Mouse (Mus musculus): ENCODE measurements around the gene Pou2f2.

The Pou2f2 gene

DNA sequence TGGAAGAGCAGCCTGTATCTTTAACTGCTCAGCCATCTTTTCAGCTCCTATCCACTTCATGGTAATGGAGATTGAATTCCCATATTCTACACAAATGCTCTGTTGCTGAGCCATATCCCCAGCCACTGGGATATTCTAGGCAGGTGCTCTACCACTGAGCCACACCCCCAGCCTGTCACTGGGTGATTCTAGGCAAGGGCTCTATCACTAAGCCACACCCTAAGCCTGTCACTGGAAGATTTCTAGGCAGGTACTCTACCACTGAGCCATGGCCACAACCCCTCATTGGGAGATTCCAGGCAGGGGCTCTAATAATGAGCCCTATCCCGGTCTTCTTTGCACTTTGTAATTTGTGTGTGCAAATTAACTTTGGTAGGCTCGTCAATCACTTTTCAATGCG, 15.6 kb upstream of the Pou2f2 start:
- DNase-seq: no peak

DNA sequence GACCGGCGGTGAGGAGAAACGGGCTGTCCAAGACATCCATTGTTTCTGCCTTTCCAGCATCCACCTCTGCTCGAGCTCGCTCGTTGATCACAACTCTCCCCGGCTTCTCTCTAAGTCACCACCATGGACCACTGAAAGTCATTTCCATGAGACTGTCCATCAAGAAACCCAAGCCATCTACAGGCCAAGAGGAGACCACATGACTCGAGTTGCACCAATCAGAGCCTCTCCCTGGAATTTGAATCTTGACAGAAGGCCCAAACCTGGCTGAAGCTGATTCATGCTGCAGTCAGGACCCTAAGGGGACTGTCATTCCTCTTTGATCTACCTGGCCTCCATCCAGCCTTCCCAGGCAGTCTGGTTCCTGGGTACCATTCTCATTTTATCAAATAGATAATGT, 12.6 kb upstream of the Pou2f2 start:
- no peak for DNase-seq

DNA sequence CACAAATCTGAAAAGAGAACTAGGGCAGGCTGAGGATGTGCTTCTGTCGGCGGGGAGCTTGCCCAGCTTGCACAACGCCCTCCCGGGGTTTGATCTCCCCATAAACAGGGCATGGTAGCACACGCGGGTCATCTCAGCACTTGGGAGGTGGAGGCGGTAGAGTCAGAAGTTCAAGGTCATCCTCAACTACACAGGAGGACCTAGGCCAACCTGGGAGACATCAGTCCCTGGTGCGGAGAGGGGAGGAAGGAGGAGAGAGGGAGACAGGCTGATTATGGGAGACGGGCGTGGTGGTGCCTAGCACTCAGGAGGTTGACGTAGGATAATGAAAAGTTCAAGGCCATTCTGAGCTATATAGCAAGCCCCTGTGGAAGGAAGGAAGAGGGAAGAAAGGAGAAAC, 11.3 kb upstream of the Pou2f2 start:
- DNase-seq: no peak

DNA sequence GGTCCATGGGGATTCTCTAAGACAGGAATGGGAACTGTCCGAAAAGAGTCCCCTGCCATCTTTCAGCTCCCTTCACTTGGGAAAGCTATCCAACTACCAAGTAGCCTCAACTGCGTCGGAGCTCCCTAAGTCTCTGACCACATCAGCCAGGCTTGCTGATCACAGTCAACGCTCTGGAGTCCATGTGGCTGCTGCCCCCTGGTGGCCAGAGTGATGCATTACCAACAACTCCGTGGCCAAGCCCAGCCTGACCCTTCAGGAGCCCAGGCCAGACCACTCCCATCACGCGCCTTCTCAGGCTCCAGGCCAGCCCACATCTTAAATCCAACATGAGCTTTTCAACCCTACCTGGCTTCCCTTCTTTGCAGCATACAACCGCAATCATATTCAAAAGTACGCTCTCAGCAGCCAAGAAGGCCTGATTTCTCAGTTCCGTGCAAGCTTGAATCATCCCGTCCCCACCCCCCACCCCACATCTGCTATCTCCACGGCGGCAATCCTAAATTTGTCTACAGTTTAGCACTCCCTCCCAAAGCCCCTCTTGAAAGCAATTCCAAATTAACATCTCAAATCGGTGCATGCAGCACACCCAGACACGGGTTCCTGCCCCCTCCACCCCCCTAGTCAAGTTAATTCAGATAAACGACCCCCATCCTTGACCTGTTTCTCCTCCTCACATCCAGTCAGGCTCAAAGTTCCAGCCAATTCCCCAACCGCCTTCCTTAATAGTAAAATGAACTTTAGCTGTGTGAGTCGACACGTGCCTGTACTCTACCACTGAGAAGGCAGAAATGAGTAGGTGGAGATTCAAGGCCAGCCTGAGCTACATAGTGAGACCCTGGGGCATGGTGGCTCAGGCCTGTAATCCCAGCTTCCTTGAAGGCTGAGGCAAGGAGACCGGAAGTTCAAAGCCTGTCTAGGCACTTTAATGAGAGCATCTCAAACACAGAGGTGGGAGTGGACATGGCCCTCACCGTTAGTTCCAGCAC, 8.4 kb upstream of the Pou2f2 start:
- peak; percentile 92 for DNase-seq

DNA sequence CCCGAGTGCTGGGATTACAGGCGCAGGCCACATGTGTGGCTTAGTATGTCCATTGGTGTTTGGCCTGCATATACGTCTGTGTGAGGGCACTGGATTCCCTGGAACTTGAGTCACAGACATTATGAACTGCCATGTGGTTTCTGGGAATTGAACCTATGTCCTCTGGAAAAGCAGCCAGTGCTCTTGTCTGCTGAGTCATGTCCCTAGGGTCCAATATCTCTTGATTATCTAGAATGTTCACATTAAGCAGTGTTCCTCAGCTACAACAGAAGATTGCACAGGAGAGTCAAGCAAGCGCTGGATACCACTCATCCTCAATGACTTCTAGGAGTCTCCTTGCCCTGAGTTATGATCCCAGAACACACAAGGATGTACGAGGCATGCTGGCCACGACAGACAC, 4.6 kb upstream of the Pou2f2 start:
- no peak for DNase-seq

DNA sequence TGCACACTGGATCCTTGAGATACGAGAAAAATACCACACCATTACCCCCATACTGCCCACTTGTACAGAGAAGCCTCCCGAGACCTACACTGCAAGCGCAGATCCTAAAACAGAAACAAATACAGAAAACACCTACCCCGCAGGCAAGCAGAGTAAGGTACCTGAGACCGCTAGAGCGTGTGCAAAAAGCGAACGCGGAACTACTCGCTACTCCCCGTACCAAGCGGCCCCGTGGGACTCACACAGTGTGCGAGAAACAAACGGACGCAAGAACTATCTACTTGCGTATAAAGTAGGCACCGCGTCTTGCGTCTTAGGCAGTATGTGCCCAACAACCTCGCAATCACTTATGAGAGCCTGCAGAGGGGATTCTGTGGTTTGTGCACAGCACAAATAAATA, 2.3 kb upstream of the Pou2f2 start:
- peak; percentile 44 for DNase-seq

DNA sequence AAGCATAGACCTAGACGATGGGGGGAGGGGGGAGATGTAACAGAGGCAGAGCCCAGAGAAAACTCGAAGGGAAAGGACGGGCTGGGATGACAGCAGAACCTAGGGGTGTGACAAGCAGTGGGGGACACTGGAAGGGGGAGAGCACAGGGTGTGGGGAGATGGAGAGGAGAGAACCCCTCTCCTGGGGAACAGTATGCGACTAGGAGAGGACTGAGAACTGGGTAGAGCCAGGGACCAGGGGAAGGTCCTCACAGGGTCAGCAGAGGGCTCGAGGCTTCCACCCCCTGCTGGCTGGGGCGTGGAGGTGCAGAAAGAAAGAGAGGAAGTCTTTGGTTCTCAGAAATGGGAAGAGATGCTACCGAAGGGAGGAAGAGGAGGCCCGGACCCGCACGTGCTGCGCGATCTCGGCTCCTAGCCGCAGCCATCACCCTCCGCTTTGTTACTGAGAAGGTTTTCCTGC, 1.8 kb upstream of the Pou2f2 start:
- DNase-seq: peak; percentile 75

DNA sequence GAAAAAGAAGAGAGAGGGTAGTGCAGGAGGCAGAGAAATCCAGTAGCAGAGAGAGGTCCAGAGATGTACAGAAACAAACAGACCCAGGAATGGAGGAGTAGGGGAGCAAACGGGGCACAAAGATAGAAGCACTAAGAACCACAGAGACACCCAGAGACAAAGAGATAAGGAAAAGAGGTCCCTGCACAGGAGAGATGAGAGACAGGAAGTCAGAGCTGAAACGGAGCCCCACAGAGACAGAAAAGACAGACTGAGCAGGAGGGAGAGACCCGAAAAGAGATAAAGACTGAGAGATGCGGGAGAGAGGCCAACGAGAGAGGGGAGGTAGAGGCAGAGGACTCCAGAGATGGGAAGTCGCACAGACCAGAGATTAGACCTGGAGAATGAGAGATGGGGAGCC, 986 bp upstream of the Pou2f2 start:
- no peak for DNase-seq

DNA sequence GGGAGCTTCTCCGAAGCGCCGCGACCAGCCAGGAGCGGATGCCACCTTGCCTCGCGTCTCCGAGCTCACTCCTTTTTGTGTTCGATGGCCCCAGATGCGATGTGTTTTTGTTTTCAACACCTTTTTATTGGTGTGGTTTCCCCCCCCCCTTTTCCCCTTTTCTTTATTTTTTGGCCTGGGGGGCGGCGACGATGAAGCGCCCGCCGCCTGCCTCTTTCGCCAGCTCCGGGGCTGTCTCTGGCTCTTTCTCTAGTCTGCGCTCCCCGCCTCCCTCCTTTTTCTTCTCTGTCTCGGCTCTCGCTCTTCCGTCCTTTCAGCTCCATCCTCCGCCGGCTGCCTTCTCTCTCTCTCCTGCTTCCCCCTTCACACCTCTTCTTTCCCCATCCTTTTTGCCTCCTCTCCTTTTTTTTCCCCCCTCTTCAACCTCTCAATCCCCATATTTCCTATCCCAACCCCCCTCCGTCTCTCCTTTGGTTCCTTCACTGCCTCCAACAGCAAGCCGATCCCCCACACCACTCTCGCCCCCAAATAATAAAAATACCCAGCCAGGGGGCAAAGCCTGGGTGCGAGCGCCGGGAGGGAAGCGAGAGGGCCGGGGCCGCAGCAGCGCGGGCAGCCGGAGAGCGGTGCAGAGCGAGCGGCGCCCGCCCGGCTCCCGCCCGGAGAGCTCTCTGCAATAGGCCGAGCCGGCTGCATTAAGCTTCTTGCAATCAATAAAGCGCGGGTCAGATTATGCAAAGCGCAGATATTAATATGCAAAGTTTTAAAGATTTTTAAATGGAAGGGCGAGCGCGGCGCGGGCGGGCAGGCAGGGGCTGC, 530 bp downstream of the Pou2f2 start:
- peak; percentile 54 for DNase-seq

DNA sequence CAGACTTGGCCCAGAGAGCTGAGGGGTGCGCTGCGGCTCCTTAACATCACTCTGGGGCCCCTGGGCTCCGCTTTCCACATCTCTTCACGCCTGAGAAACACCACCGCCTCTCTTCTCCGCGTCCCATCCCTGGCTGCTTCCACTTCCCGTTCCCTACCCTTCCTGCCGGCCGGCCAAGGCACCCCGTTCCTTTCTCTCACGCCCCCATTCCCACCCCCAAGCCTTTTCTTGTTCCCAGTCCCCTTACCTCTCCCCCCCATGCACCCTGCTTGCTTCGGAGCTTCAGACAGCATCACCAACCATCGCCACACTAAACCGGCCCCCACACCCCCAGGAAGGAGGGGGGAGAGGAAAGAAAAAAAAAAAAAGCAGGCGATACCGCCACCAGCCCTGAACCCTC, 1.2 kb downstream of the Pou2f2 start:
- DNase-seq: no peak

DNA sequence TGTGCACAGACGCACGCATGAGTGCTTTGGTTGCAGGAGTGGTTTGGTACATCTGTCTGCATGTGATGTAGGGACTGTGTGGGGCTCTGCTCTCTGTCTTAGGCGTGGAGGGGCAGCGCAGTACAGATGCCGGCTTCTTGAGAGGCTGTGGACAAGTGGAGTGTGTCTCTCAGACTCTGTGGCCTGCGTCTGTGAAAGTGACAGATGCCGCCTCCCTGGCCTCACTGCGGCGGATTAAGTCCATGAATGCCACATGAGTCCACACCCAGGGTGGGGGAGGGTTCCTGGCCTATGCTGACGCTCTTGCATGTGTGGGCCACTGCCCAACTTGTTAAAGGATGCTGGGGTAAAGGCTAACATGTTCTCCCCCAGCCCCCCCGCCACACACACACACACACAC, 5.2 kb downstream of the Pou2f2 start:
- DNase-seq: peak; percentile 55

DNA sequence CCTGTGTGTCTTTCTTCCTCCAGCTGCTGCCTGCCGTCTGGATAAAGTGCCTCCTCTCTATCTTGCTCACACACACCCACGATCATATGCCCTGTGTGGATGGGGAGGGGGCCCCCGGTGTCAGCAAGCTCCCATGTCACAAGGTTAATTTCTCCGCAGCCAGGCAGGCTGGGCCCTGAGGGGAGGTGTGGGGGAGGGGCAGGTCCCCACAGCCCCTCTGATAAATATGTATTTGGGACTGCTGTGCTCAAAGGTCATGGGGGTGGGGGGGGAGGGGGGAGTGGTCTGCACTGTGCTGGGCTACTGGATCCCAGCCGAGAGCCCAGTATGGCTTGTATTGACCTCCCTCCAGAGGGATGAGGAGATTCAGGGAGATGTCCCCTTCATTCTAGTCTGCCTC, 6.9 kb downstream of the Pou2f2 start:
- peak; percentile 45 for DNase-seq

DNA sequence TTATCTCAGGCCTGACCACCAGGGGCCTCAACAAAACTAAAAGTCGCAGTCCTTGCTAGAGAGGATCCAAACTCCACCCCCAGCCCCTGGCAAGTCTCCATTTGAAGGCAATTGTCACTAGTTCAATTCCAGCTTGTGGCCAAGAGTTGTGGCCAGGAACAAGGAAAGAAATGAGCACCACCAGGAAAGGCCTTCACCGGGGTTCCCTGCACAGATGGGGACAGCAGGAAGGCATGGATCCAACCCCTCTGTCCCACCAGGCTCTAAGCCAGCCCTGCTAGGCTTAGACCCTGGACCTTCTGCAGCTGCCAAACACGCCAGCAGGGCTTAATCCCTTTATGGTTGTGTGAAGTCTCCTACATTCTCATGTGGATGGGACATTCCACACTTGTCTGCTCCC, 8.9 kb downstream of the Pou2f2 start:
- no peak for DNase-seq

DNA sequence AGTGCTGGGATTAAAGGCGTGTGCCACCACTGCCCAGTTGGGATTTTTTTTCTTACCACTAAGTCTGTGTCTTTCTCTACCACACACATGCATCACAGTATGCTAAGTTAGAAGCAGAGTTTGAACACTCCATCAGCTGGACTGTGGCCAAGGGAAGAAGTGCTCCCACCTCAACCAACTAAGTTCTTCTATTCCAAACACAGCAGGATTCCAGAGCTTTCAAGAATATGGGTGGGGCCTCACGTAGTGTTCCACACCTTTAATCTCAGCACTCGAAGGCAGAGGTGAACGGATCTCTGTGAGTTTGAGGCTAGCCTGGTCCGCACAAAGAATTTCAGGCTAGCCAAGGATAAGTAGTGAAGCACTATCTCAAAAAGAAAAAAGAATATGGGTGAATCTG, 13.4 kb downstream of the Pou2f2 start:
- DNase-seq: no peak

DNA sequence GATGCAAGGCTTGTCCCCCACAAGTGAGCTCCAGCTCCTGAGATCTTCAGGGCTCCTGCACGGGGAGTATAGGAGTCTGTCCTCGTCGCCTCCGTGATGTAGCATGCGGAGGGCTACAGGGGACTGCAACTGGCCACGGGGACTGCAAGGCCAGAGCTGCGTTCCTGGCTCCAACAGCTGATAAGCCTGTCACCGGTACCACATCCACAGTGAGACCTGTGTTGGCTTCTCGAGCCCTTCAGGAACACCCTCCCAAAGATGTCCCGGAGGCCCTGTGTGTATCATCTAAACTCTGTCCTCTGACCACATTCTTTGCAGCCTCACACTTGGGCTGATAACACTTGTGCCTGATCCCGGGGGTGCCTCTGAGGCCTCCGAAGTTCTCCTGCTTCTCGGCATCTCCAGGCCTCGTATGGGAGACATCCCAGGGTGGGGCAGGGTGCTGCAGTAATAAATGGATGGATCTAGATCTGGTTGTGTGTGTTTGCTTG, 23.3 kb downstream of the Pou2f2 start:
- no peak for DNase-seq

DNA sequence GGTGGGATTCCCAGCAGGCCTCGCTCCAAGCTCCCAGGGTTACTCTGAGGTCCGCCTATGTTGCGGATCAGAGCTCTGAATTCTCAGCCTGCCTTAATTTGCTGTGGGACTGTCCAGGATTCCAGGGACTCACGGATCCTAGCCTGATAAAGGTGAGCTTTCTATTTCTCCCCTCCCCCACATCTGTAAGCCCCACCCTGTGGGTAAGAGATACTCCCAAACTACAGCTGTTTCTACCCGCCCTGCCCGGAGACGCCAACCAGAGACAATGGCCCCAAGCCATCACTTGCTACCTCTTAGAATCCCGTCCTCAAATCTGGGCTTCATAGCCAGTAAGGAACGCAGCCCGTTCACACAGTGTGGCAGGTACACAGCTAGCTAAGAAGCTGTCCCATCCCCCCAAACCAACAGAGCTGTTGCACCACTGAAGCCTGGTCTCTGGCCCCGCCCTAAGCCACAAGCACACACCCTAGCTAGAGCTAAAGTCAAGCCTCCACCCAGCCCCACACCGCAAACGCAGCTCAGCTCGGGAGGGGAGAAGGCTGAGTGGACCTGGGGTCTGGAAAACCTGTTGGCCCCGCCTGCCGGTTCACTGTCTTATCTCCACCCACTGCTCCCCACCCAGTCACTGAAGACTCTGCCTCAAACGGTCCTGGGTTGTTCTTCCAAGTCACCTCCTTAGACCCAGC, 23.9 kb downstream of the Pou2f2 start:
- peak; percentile 53 for DNase-seq

DNA sequence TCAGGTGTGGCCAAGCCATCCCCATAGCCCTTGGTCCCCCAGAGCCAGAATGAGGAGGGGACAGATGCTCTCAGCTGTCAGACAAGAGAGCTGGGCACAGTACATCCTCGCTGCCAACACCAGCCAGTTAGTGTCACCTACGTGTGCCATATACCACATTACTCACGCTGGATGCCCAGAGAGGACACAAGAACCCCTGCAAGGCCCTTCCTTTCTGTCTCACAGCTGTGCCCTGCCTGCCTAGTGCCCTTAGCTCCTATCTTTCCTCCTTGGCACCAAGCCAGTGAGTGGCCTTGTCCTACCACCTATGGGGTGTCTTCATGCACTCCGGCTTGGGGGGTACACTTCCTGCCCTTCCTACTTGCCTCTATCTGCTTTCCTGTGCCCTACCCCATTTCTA, 24.9 kb downstream of the Pou2f2 start:
- no peak for DNase-seq

DNA sequence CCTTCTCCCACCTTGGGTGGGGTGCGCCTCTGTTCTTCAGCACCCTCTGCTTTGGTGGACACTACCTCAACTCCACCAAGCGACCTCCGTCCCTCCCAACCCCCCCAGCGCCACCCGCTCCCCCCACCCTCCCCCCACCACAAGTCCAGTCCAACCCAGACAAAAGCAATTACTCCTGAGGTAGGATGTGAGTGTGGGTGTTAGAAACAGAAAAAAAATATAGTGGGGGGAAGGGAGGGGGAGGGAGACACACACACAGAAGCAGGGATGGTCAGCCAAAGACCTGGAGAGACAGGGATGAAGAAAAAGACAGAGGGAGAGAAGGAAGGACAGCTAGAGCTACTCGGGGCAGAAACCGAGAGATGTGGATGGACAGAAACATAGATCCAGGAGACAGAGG, 25.7 kb downstream of the Pou2f2 start:
- DNase-seq: no peak

DNA sequence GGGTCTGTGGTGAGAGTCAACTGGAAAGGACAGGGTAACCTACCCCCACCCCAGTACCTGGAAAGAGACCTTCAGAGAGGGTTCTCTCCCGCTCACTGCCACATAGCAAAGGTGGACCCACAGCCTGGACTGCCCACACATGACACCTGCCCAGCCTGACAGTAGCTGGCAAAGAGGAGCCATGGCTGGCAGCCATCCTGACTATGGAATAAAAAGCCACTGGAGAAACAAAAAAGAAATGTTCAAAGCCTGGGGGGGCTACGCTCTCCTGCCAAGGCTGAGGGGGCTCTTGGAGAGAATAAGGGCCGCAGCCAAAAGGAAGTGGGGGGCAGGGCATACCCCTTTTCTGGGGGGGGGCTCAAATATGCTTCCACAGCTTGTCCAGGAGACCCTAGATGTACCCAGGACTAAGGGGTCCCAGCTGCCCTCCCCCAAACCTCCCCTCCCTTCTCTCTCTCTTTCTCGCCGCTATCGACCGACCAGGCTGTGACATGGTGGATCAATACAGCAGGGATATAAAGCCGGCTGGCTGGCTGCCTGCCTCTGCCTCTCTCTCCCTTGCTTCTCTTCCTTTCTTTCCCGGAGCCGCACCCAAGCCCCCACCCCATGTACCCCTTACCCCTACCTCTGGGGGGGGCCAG, 27.5 kb downstream of the Pou2f2 start:
- no peak for DNase-seq

DNA sequence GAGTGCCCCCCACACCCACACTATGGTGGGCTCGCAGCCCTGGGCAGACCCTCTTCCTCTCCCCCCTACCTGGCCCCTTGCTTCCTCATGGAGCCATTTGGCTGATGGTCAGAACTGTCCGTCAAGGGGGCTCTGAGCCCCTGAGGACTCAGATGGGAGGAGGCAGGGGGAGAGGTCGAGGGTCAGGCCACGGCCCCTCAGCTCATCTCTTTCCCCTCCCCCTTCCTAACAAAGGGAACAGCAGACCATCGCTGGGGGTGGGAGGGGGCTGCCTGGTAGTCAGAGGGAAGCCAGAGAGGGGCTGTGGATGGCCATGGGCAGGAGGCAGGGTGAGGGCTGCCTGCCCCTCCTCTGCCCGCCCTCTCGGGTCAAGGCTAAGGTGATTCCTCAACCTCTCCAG, 28.5 kb downstream of the Pou2f2 start:
- peak; percentile 79 for DNase-seq

DNA sequence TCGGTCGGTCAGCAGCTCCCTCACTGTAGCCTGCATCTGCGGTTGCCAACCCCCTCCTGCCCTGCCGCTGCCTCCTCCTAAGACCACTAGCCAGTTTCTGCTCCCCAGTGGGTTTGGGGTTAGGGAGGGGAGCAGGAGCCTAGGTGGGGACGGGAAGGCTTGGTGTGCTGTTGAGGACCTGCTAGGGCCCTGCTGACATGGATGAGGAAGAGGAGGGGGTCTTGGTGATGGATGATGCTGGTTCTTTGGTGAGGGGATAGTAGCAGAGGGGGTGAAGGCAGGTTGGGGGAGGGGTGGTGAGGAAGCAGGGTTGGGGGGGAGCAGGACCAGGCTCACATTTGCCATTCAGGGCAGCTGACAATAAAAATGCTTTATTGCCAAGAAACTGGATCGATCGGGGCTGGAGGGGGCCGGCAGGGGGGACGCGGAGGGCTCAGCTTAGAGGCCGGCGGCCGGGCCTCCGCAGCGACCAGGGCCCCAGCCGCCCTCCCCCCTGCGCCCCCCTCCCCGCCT, 29.3 kb downstream of the Pou2f2 start:
- DNase-seq: peak; percentile 75

DNA sequence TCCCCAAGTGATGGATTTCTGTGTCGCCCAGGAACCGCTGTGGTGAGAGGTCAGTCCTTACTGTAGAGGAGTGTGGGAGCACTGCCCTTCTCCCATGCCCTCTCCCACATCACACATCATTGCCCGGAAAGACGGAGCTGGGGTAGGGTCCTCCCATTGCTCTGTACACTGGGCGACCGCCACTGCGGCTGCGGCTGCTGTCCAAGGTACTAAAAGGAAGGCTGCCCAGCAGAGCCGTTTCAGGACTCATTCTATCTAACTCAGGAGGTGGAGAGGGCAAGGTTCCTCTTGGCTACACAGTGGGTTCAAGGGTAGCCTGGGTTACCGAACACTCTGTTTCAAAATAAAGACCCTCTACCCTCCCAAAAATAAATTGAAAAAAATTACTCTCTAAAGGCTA, 33.6 kb downstream of the Pou2f2 start:
- DNase-seq: peak; percentile 74

Data from embryo, embryonic 11 days (tissue).